Mouse (Mus musculus): ENCODE results near the gene Gm20388. TPM values are rescaled to one million over a fixed set of nuclear protein-coding genes. Genes with fewer than 3 reads are reported as not detected.
"Not testable (repeated sequence)": the region's sequence is repeated elsewhere in the genome, so short reads cannot be mapped to it uniquely, and the experiment has no call there.

Gene Gm20388
- polyA plus RNA-seq, 1 experiment from 2014 or later: not detected

DNA sequence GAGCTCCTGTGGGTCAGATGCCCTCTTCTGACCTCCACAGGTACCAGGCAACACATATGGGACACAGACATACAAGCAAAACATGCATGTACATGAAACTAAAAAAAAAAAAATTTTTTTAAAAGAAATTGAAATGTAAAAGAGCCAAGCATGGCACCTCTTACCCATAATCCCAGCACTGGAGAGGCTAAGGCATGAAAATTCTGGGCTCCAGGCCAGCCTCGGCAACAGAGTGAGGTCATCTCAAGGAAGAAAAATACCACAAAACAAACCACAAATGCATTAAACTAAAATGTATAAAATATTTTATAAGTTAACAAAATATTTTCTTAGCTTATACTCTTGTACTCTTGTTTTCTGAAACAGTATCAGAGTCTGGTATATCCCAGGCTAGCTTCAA, 3310.3 kb downstream of the Gm20388 start:
- H3K27ac ChIP-seq (replicated peaks): no peak overlapping the region
- no peak for ATAC-seq (replicated peaks)
- no peak overlapping the region for H3K4me2 ChIP-seq (replicated peaks)
- H3K4me1 ChIP-seq: peaks cover 17% of the 10 kb centered on the region
- no peaks in the 10 kb centered on the region for H3K9me3 ChIP-seq
- no peak overlapping the region for H3K9ac ChIP-seq (replicated peaks)
- H3K27me3 ChIP-seq: no peaks in the 10 kb centered on the region
- WGBS: 73% methylated on average over 1 of the region's 1 CpGs
- no peaks in the 10 kb centered on the region for H3K36me3 ChIP-seq
- H3K4me3 ChIP-seq: no peak overlapping the region

DNA sequence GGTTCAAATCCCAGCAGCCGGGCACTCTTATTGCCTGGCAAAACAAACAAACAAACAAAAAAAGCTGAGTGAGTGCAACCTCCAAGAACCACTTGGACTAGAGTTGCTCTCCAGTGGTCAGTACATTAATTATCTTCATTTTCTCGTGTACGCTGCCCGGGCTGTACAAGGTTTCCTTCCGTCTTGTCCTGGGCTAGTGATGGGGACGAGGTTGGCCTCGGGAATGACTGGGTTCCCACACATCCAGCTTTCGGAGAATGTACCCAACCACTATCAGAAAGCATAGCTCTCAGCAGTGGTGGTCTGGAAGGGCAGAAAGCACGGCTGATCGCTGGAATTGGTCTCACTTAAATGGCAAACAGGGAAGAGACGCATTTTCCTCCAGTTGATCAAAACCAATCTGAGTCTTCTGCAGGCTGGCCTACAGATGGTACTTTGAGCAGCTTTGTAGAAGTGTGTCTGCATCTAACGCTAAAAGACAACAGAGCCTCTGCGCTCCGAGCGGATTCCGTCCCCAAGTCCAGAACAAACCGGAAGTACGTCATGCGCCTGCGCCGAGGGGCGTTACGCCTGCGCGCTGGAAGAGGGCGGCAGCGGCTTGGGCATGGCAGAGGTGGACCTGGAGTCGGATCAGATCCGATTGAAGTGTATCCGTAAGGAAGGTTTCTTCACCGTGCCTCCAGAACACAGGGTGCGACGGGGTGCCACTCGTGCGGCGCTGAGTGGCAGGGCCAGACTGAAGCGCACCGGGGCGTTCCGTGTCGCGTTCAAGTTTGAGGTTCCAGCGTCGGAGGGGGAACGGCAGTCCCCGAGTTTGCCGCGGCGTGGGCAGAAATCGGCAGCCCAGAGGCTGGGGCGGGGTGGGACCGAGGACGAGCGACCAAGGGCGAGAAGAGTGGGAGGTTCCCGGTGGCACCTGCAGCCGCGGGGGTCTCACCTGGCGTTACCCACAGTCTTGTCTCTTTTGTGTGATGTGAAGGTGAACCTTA, 3313.9 kb downstream of the Gm20388 start, which contains the start of gene Cdk10:
Gene Cdk10 (plus strand): TSS at position 565 of the 989 bp plus-strand sequence.
- Histone ChIP-seq H3K4me1 (peaks cover 17% of the 10 kb centered on the region), H3K36me3 (0 out of 2 replicates have a peak, but pooled peaks cover 16% of the 10 kb centered on the region), H3K9me3 (no peaks in the 10 kb centered on the region), H3K27me3 (no peaks in the 10 kb centered on the region), H3K4me3 (peak within 1 kb of the TSS; percentile 83), H3K9ac (replicated peaks) (peak within 1 kb of the TSS; percentile 83), H3K27ac (replicated peaks) (peak within 1 kb of the TSS; percentile 84), H3K4me2 (replicated peaks) (peak within 1 kb of the TSS; percentile 98)
- ATAC-seq (replicated peaks): peak; percentile 93
- WGBS: 4% methylated on average over 59 of the region's 59 CpGs

DNA sequence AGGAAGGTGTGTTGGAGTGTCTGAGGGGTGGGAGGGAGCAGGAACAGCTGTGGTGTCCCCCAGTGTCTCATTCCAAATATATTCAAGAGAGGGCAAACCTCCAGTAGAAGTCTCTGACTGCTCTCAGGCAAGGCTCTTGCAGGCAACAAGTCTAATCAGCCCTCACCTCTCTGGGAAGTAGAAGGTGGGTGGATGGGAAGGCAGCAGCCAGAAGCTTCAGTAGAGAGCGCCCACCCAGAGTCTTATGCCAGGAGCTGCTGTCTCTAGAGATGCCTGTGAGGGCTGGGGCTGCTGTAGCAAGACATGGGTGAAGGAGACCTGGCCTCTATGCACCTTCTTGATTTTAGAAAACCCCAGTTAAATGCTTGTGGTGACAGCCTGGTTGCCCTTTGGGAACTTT, 3317.8 kb downstream of the Gm20388 start:
- Histone ChIP-seq H3K4me1 (peaks cover 17% of the 10 kb centered on the region), H3K27me3 (no peaks in the 10 kb centered on the region), H3K9ac (replicated peaks) (no peak overlapping the region), H3K27ac (replicated peaks) (no peak overlapping the region), H3K4me3 (no peak overlapping the region), H3K9me3 (no peaks in the 10 kb centered on the region), H3K36me3 (0 out of 2 replicates have a peak, but pooled peaks cover 20% of the 10 kb centered on the region), H3K4me2 (replicated peaks) (no peak overlapping the region)
- WGBS: 100% methylated on average over 1 of the region's 1 CpGs
- no peak for ATAC-seq (replicated peaks)

DNA sequence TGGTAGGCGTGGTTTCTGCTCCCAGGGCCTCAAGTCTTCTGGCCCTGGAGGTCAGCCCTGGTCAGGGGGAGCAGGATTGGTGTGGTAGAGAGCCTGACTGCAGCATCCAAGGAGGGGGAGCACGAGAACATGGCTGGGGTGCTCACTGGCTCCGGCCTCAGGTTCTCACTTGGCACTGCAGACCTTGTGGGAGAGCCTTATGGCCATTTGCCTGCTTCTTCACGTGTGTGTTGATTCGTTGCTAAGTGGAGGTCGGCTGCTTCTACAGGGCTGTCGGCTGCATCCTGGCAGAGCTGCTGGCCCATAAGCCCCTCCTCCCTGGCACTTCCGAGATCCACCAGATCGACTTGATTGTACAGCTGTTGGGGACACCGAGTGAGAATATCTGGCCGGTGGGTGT, 3319.7 kb downstream of the Gm20388 start:
- H3K4me2 ChIP-seq (replicated peaks); H3K9ac ChIP-seq (replicated peaks); H3K9me3 ChIP-seq; H3K4me3 ChIP-seq; ATAC-seq (replicated peaks); H3K27ac ChIP-seq (replicated peaks): not testable (repeated sequence)
- Histone ChIP-seq H3K27me3 (peaks cover 14% of the 10 kb centered on the region), H3K4me1 (peaks cover 15% of the 10 kb centered on the region), H3K36me3 (0 out of 2 replicates have a peak, but pooled peaks cover 20% of the 10 kb centered on the region)
- 85% methylated on average over 11 of the region's 11 CpGs for WGBS

DNA sequence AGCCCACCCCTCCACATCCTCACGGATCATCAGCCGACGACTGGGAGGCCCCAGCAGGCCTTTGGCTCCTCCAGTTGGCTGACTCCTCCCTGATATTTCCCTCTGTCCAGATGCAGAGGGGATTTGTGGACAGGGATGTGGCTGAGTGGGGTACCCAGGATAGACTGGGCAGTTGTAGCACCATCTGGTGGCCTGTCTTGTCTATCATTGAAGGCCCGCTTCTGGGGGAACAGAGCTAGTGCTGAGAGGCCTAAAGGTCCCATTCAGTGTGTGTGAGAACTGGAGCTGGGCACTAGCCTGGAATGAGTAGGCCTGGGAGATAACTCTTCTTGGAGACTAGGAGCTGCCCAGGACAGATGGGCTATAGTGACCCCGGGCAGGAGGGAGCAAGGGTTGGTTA, 3321.1 kb downstream of the Gm20388 start:
- Histone ChIP-seq H3K9me3 (no peaks in the 10 kb centered on the region), H3K4me1 (peaks cover 20% of the 10 kb centered on the region), H3K4me2 (replicated peaks) (no peak overlapping the region), H3K27me3 (peaks cover 24% of the 10 kb centered on the region), H3K36me3 (0 out of 2 replicates have a peak, but pooled peaks cover 20% of the 10 kb centered on the region), H3K9ac (replicated peaks) (no peak overlapping the region), H3K27ac (replicated peaks) (no peak overlapping the region), H3K4me3 (no peak overlapping the region)
- WGBS: 50% methylated on average over 5 of the region's 5 CpGs
- ATAC-seq (replicated peaks): no peak

DNA sequence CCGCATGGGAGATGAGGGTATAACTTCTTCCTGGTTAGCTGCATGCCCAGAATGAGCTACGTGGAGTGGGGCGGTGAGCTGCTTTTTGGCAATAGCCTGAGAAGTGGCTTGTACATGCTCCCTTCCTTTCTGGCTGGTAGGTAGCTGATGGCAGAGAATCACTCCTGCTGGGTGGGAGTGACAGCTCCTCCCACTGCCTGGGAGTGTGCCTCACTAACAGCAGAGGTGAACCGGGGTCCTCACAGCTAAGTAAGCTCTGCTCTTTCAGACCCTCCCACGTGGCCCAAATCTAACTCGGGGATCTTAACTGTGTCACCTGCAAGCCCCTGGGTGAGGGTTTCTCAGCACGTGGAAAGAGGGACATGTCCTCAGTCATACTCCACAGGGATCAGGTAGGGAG, 3321.9 kb downstream of the Gm20388 start:
- WGBS: 42% methylated on average over 7 of the region's 7 CpGs

DNA sequence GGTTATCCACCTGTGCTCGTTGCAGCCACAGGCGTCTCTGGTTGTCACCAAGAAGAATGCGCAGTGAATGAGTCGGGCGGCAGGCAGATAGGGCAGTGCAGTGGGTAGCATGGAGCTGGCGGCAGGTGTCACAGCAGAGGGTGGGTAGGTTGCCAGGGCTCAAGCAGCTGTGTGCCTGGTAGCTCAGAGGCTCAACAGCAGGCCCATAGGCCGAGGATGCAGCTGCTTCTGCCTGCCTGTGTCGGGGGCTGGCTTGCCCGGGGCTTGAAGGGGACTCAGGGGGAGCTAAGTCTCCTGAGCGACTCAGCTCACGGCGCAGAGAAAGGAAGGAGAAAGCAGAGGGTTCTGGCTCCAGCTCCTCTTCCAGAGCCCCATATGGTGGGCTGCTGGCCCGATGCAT, 3322.7 kb downstream of the Gm20388 start:
- Histone ChIP-seq H3K4me3 (no peak overlapping the region), H3K36me3 (0 out of 2 replicates have a peak, but pooled peaks cover 11% of the 10 kb centered on the region), H3K27me3 (peaks cover 28% of the 10 kb centered on the region), H3K9ac (replicated peaks) (no peak overlapping the region), H3K4me2 (replicated peaks) (no peak overlapping the region), H3K9me3 (no peaks in the 10 kb centered on the region), H3K27ac (replicated peaks) (no peak overlapping the region), H3K4me1 (peaks cover 20% of the 10 kb centered on the region)
- no peak for ATAC-seq (replicated peaks)
- 60% methylated on average over 13 of the region's 13 CpGs for WGBS

More for the DNA sequence above, 3321.9 kb downstream of the Gm20388 start:
- H3K4me3 ChIP-seq: no peak overlapping the region
- 0 out of 2 replicates have a peak, but pooled peaks cover 13% of the 10 kb centered on the region for H3K36me3 ChIP-seq
- peaks cover 28% of the 10 kb centered on the region for H3K27me3 ChIP-seq
- peaks cover 20% of the 10 kb centered on the region for H3K4me1 ChIP-seq
- no peak overlapping the region for H3K4me2 ChIP-seq (replicated peaks)
- ATAC-seq (replicated peaks): no peak
- H3K9me3 ChIP-seq: no peaks in the 10 kb centered on the region
- no peak overlapping the region for H3K27ac ChIP-seq (replicated peaks)
- H3K9ac ChIP-seq (replicated peaks): no peak overlapping the region

DNA sequence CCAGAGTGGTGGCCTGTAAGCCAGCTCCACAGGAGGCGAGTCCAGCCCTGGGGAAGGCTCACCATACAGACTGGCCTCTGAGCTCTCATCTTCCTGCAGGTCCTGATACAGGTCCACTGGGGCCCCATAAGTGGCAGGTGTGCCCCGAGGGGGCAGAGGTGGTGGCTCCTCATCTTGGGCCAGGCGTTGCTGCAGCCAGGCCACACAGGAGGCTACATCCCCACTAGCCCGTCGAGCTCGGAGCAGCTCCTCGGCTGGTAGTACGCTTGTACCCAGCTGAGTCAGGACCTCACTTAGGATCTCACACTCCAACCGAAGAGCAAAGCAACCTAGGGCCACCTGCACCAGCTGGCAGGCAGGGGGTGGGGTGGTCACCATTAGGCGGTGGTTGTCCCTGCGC, 3323.1 kb downstream of the Gm20388 start:
- no peak for ATAC-seq (replicated peaks)

DNA sequence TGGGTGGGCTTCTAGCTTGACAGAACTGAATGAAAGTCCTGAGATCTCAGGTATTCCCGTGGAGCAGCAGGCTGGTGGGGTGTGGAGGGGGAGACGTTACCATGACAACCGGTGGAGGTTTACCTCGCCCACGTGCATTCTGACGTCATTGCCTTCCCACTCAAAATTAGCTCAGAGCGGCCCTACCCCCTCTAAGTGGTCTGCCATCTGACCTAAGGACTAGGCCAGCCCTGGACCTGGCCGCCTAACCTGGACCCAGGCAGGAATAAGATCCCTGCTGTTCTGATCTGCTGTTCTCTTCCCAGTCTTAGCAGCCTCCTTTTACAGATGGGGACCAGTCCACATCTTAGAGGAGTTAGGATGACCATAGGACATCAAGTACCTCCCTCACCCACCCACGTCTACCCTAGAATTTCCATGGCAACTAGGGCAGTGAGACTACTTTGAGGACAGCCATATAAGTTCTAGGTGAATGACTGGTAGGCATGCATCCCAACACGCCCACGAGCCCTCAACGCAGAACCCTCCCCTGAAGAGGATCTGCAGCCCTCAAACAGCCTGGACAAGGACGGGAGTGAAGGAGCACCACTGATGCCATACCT, 3324.4 kb downstream of the Gm20388 start:
- peaks cover 20% of the 10 kb centered on the region for H3K4me1 ChIP-seq
- H3K36me3 ChIP-seq: 0 out of 2 replicates have a peak, but pooled peaks cover 3% of the 10 kb centered on the region
- peak; percentile 17; the same call in 1 of the 2 replicates for ATAC-seq (replicated peaks)
- no peaks in the 10 kb centered on the region for H3K9me3 ChIP-seq
- no peak overlapping the region for H3K27ac ChIP-seq (replicated peaks)
- H3K27me3 ChIP-seq: peaks cover 28% of the 10 kb centered on the region
- peak overlapping the region; percentile 39 for H3K4me3 ChIP-seq
- peak overlapping the region; percentile 54 for H3K4me2 ChIP-seq (replicated peaks)
- 25% methylated on average over 13 of the region's 13 CpGs for WGBS
- peak overlapping the region; percentile 50 for H3K9ac ChIP-seq (replicated peaks)

More for the DNA sequence above, 3323.1 kb downstream of the Gm20388 start:
- Histone ChIP-seq H3K9ac (replicated peaks) (no peak overlapping the region), H3K27ac (replicated peaks) (no peak overlapping the region), H3K4me1 (peaks cover 20% of the 10 kb centered on the region), H3K4me2 (replicated peaks) (no peak overlapping the region), H3K36me3 (0 out of 2 replicates have a peak, but pooled peaks cover 9% of the 10 kb centered on the region), H3K4me3 (no peak overlapping the region), H3K27me3 (peaks cover 28% of the 10 kb centered on the region), H3K9me3 (no peaks in the 10 kb centered on the region)
- WGBS: 75% methylated on average over 11 of the region's 11 CpGs

DNA sequence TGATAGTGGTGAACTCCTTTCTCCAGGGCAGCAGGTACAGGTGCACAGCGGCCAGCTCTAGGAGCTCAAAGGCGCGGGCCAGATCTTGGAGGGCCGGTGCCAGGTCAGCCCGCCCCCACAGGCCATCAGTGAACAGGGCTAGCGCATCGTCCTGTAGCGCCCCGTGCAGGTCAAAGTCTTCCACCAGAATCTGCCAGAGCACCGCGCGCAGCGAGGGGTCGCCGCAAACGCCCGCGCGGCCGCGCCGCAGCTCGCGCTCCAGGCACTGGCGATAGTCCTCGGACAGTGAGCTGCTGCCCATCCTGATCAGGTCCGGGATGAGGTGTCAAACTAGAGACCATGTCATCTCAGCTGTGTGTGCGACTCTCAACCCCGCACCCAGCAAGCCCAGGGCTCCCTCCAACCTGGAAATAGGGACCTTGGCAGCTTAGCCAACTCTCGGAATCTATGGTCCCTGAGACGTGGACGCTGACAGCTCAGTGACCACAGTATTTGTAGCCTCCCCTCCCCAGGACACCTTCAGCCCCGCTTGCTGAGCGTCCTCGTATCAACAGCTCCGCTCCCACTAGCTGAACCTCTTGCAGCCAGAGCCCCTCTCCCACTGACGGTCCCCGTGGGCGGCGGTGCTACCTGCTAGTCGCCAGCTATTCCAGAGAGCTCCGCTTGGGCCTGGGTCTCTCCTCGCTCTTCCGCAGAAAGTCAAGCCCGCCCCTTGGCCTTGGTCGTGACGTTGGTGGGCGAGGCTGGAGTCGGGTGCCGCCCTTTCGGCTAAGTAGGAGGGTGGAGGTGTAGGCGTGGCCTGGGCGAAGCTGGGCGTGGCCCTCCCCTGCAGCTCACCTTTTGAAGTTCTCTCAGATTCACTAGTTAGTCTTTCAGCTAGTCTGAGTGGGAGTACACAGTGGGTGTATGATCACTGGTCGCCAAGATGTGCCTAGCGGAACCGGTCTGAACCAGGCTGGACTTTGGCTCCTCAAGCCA, 3325.2 kb downstream of the Gm20388 start, which contains the start of gene Spata2l:
Gene Spata2l (minus strand): TSS at position 714 of the 978 bp plus-strand sequence.
- peak; percentile 57; the same call in 1 of the 2 replicates for ATAC-seq (replicated peaks)

DNA sequence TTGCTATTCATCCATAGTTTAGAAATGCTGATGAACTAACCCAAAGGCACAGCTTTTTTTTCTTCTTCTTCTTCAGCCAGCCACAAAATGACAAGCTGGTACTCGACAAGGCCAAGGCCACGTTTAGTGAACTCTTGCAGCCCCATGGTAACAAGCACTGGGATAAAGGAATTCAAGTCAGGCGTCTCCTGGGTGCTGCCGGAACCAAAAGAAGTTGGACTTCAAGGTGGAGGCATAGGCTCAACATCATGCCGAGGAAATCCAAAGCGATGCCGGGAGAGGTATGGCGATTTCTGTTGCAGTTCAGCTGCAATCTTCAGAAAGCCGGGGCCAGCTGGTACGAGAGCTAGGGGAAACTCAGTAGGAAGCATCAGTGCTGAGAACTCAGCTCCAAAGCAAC, 3328.8 kb downstream of the Gm20388 start:
- Histone ChIP-seq H3K4me1 (peaks cover 20% of the 10 kb centered on the region), H3K27ac (replicated peaks) (no peak overlapping the region), H3K27me3 (peaks cover 24% of the 10 kb centered on the region; the same call in 1 of the 2 replicates), H3K4me3 (no peak overlapping the region), H3K9ac (replicated peaks) (no peak overlapping the region), H3K9me3 (no peaks in the 10 kb centered on the region), H3K4me2 (replicated peaks) (no peak overlapping the region), H3K36me3 (peaks cover 12% of the 10 kb centered on the region; the same call in 1 of the 2 replicates)
- ATAC-seq (replicated peaks): no peak
- WGBS: 89% methylated on average over 10 of the region's 10 CpGs

More for the DNA sequence above, 3325.2 kb downstream of the Gm20388 start, which contains the start of gene Spata2l:
- H3K27me3 ChIP-seq: peaks cover 28% of the 10 kb centered on the region
- no peak within 1 kb of the TSS for H3K27ac ChIP-seq (replicated peaks)
- H3K4me1 ChIP-seq: peaks cover 20% of the 10 kb centered on the region
- H3K36me3 ChIP-seq: no peaks in the 10 kb centered on the region
- peak within 1 kb of the TSS; percentile 39 for H3K4me3 ChIP-seq
- peak within 1 kb of the TSS; percentile 54 for H3K4me2 ChIP-seq (replicated peaks)
- no peaks in the 10 kb centered on the region for H3K9me3 ChIP-seq
- WGBS: under 1% methylated on average over 57 of the region's 57 CpGs
- peak within 1 kb of the TSS; percentile 50 for H3K9ac ChIP-seq (replicated peaks)

Measured in forebrain, embryonic 15.5 days (tissue).